Mouse (Mus musculus) liver, embryonic 14.5 days (tissue): Measurements from ENCODE around the gene Casc3.

Experiments
- CTCF ChIP-seq: IDR thresholded peaks from 2 replicates; pipeline ENCODE4 v1.5.1; 2016; ENCODE audit warnings: antibody characterized with exemption, low read depth, control low read depth
- EP300 ChIP-seq: IDR thresholded peaks from 2 replicates; pipeline ENCODE4 v1.6.1; 2016; ENCODE audit warnings: antibody characterized with exemption, low read depth

GRCm38 (mm10) chr11:98873900-98874299, 69.2 kb downstream of the Casc3 start:
- TF ChIP-seq CTCF (no peak), EP300 (no peak)
